Mouse (Mus musculus) limb, embryonic 12.5 days (tissue): ENCODE data around the gene Stk40. TPM values are rescaled to one million over a fixed set of nuclear protein-coding genes. Genes with fewer than 3 reads are reported as not detected.
"Not testable (repeated sequence)": the region's sequence is repeated elsewhere in the genome, so short reads cannot be mapped to it uniquely, and the experiment has no call there.

Source experiments
- ATAC-seq: fragments of 200-750 bp; cut with Nextera tagmentation; 2 replicates; pipeline ENCODE4 v1.8.0; 2017; ENCODE audit warnings: low read depth, moderate TSS enrichment; ENCODE audit not compliant: insufficient number of reproducible peaks, insufficient read depth, low FRiP score, low TSS enrichment
- H3K27ac ChIP-seq: fragments of 300-500 bp; sonication (generic); 2 replicates; pipeline ENCODE4 v1.5.1; 2016; ENCODE audit warnings: mild to moderate bottlenecking, moderate library complexity
- H3K27me3 ChIP-seq: fragments of 300-500 bp; sonication (generic); 2 replicates; pipeline ENCODE4 v1.6.1; 2016; ENCODE audit warnings: mild to moderate bottlenecking, moderate library complexity
- H3K36me3 ChIP-seq: fragments of 300-500 bp; sonication (generic); 2 replicates; pipeline ENCODE4 v1.6.1; 2016; ENCODE audit warnings: mild to moderate bottlenecking, moderate library complexity
- H3K4me1 ChIP-seq: fragments of 300-500 bp; sonication (generic); replicated peaks from 2 replicates; pipeline ENCODE4 v1.6.1; 2016
- H3K4me2 ChIP-seq: fragments of 300-500 bp; sonication (generic); 2 replicates; pipeline ENCODE4 v1.6.1; 2016; ENCODE audit warnings: mild to moderate bottlenecking, moderate library complexity
- H3K4me3 ChIP-seq: fragments of 300-500 bp; sonication (generic); replicated peaks from 2 replicates; pipeline ENCODE4 v1.5.1; 2016; ENCODE audit warnings: mild to moderate bottlenecking
- H3K9ac ChIP-seq: fragments of 300-500 bp; sonication (generic); replicated peaks from 2 replicates; pipeline ENCODE4 v1.6.1; 2016; ENCODE audit warnings: mild to moderate bottlenecking, moderate library complexity
- H3K9me3 ChIP-seq: fragments of 300-500 bp; sonication (generic); 2 replicates; pipeline ENCODE4 v1.6.1; 2016; ENCODE audit warnings: mild to moderate bottlenecking, moderate library complexity
- WGBS: fragments of 180-500 bp; shearing (Covaris S2); methylation state at CpG from one replicate; pipeline ENCODE4 v1.1.7; 2016; 5-methylcytosine and 5-hydroxymethylcytosine counted together
- polyA plus RNA-seq: library from polyadenylated mRNA; unstranded; fragments of >200 nt; fragmentation: Nextera tagmentation; extraction: Ambion mirVana; gene quantifications from 2 replicates; pipeline ENCODE4 v1.2.1, GENCODE M21; 2016

Stk40 gene
- polyA plus RNA-seq, 1 experiment from 2014 or later, result 41.1 TPM

DNA sequence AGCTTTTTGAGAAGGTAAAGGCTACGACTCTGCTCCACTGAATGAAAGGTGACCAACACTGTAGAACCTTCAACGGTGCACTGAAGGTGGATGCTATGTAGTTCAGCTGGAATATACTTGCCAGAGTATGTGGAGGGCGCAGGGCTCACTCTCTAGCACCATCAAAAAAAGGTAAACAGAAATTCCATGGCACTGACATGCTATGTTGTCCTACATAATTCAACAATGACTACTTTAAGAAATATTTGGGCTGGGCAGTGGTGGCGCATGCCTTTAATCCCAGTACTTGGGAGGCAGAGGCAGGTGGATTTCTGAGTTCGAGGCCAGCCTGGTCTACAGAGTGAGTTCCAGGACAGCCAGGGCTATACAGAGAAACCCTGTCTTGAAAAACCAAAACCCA is 67.0 kb downstream of the Stk40 start:
- H3K9me3 ChIP-seq, ATAC-seq, H3K4me3 ChIP-seq, H3K27ac ChIP-seq, H3K4me2 ChIP-seq, H3K9ac ChIP-seq, H3K4me1 ChIP-seq, H3K27me3 ChIP-seq: not testable (repeated sequence)
- H3K36me3 ChIP-seq, result peaks cover 99% of the 10 kb centered on the region
- 98% methylated on average over 5 of the region's 5 CpGs for whole genome bisulfite sequencing

DNA sequence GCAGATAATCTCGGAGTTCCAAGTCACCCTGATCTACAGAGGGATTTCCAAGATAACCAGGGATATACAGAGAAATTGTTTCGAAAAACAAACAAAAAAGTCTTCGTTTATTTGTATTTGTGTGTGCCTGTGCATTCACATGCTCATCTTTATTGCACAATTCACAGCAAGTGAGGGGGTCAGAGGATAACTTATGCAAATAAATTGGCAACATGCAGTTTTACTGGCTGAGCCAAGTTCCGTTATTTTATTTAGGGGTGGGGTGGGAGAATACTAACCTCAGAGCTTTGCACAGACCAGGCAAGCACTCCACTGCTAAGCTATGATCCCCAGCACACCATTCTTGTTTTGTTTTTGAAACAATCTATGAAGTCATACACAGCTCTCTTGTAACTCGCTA is 70.0 kb downstream of the Stk40 start:
- H3K4me3 ChIP-seq, result no peak overlapping the region
- WGBS, result 93% methylated on average over 5 of the region's 5 CpGs
- ATAC-seq, result no peak
- H3K4me2 ChIP-seq, result no peak overlapping the region
- H3K9ac ChIP-seq, result no peak overlapping the region
- no peaks in the 10 kb centered on the region for H3K4me1 ChIP-seq
- no peaks in the 10 kb centered on the region for H3K27me3 ChIP-seq
- H3K36me3 ChIP-seq, result peaks cover 93% of the 10 kb centered on the region
- H3K27ac ChIP-seq, result no peak overlapping the region
- no peaks in the 10 kb centered on the region for H3K9me3 ChIP-seq

- WGBS, result 94% methylated on average over 7 of the region's 7 CpGs
- H3K27me3 ChIP-seq, H3K4me2 ChIP-seq, H3K4me1 ChIP-seq, H3K9ac ChIP-seq, H3K9me3 ChIP-seq, ATAC-seq, H3K27ac ChIP-seq, H3K4me3 ChIP-seq: not testable (repeated sequence)
- peaks cover 89% of the 10 kb centered on the region for H3K36me3 ChIP-seq
Observed at GRCm38 (mm10) chr4:126175980-126176379, 72.2 kb downstream of the Stk40 start.

GRCm38 (mm10) chr4:126181170-126181957 is 77.6 kb downstream of the Stk40 start:
- Histone ChIP-seq H3K4me1 (no peaks in the 10 kb centered on the region; the same call in 1 of the 2 replicates), H3K27ac (0 out of 2 replicates have a peak overlapping the region, but pooled peaks have one; percentile 29), H3K4me3 (no peak overlapping the region), H3K27me3 (no peaks in the 10 kb centered on the region), H3K9ac (no peak overlapping the region), H3K4me2 (no peak overlapping the region), H3K9me3 (no peaks in the 10 kb centered on the region), H3K36me3 (peaks cover 77% of the 10 kb centered on the region)
- 65% methylated on average over 7 of the region's 7 CpGs for WGBS
- ATAC-seq, result no peak

- Histone ChIP-seq H3K9me3 (no peaks in the 10 kb centered on the region), H3K27me3 (no peaks in the 10 kb centered on the region), H3K27ac (no peak overlapping the region), H3K36me3 (peaks cover 77% of the 10 kb centered on the region), H3K9ac (no peak overlapping the region), H3K4me3 (no peak overlapping the region), H3K4me2 (no peak overlapping the region), H3K4me1 (no peaks in the 10 kb centered on the region; the same call in 1 of the 2 replicates)
- 92% methylated on average over 5 of the region's 5 CpGs for WGBS
- no peak for ATAC-seq
Observed at GRCm38 (mm10) chr4:126183034-126183433, 79.3 kb downstream of the Stk40 start.

- Histone ChIP-seq H3K36me3 (peaks cover 77% of the 10 kb centered on the region), H3K4me1 (no peaks in the 10 kb centered on the region), H3K9me3 (no peaks in the 10 kb centered on the region), H3K27ac (no peak overlapping the region), H3K4me3 (no peak overlapping the region), H3K4me2 (no peak overlapping the region), H3K27me3 (no peaks in the 10 kb centered on the region), H3K9ac (no peak overlapping the region)
- no peak for ATAC-seq
- WGBS, result 95% methylated on average over 3 of the region's 3 CpGs
Observed at GRCm38 (mm10) chr4:126187096-126187495, 83.3 kb downstream of the Stk40 start.

Other genes starting within 250 kb of the Stk40 start
- gene Csf3r, start 79.4 kb upstream of the Stk40 start, polyA plus RNA-seq, result 0.33 and 0.39 TPM in 2 replicates
- 153 and 162 TPM in 2 replicates for gene Mrps15, start 57.0 kb upstream of the Stk40 start, polyA plus RNA-seq
- 18.2 and 19.0 TPM in 2 replicates for gene Oscp1, start 45.4 kb upstream of the Stk40 start, polyA plus RNA-seq
- 43.2 and 44.3 TPM in 2 replicates for gene Lsm10, start 7.3 kb upstream of the Stk40 start, polyA plus RNA-seq
- gene Eva1b, start 43.8 kb downstream of the Stk40 start, polyA plus RNA-seq, result 65.6 and 67.5 TPM in 2 replicates
- 7.2 and 8.4 TPM in 2 replicates for gene Sh3d21, start 59.5 kb downstream of the Stk40 start, polyA plus RNA-seq
- 303 and 349 TPM in 2 replicates for gene Thrap3, start 98.8 kb downstream of the Stk40 start, polyA plus RNA-seq
- 83.5 and 85.1 TPM in 2 replicates for gene Map7d1, start 152.4 kb downstream of the Stk40 start, polyA plus RNA-seq
- gene Trappc3, start 158.4 kb downstream of the Stk40 start, polyA plus RNA-seq, result 105 and 111 TPM in 2 replicates
- 13.3 and 16.7 TPM in 2 replicates for gene Col8a2, start 182.8 kb downstream of the Stk40 start, polyA plus RNA-seq
- gene Adprhl2, start 217.7 kb downstream of the Stk40 start, polyA plus RNA-seq, result 84.9 and 87.5 TPM in 2 replicates
- gene Tekt2, start 221.7 kb downstream of the Stk40 start, polyA plus RNA-seq, result 13.6 and 14.8 TPM in 2 replicates